Mouse (Mus musculus) embryonic fibroblast, embryonic 13.5 days (primary cell): ENCODE measurements at regions not wholly inside any gene's neighbourhood (a gene's known extent, or its start where the extent isn't known, plus 50 kb on each side); places are given as distances from the start of the nearest gene placed in this dataset.

Experiments used
- CTCF ChIP-seq: IDR thresholded peaks from 2 replicates; pipeline ENCODE4 v1.5.1; 2011; ENCODE audit warnings: mild to moderate bottlenecking, control low read depth, low read length, moderate library complexity, borderline replicate concordance; ENCODE audit not compliant: insufficient read depth
- POLR2A ChIP-seq: IDR thresholded peaks from 2 replicates; pipeline ENCODE4 v1.6.1; 2011; ENCODE audit warnings: low read depth, mild to moderate bottlenecking, control low read depth, low read length, moderate library complexity

GRCm38 (mm10) chr8:24310893-24311292 lies 414.8 kb downstream of the Adam3 start:
- no peak for TF ChIP-seq CTCF
- TF ChIP-seq POLR2A: no peak
